Mouse (Mus musculus): Measurements from ENCODE around the gene Wdr47.

GRCm38 (mm10) chr3:108685701-108686100 is 94.6 kb downstream of the Wdr47 start:
- TF ChIP-seq CTCF (IDR thresholded peaks at IDR 0.05; ENCODE audit: extremely low read depth, insufficient read depth, low read length): no peak
- TF ChIP-seq POLR2A (IDR thresholded peaks at IDR 0.05; ENCODE audit: extremely low read depth, insufficient read depth, low read length): no peak
